Mouse (Mus musculus) MEL (cell line): ENCODE measurements around the gene BC048679.

Source experiments
- EP300 ChIP-seq, 2 experiments: IDR thresholded peaks; 2 replicates each; pipeline ENCODE4 v1.6.1; 2011; ENCODE audit warnings: improper control_type of control experiment in 2 of 2, low read length in 2 of 2, low read depth in 1 of 2, mild to moderate bottlenecking in 1 of 2
- MAFK ChIP-seq: IDR thresholded peaks from 2 replicates; pipeline ENCODE4 v1.6.1; 2011; ENCODE audit warnings: low read depth, mild to moderate bottlenecking, low read length, improper control_type of control experiment, borderline replicate concordance
- POLR2A ChIP-seq, 2 experiments: IDR thresholded peaks; 2 replicates each; pipeline ENCODE4 v1.6.1; 2011 to 2012; ENCODE audit warnings: low read length in 2 of 2, mild to moderate bottlenecking in 2 of 2, control low read depth in 1 of 2, improper control_type of control experiment in 1 of 2, low read depth in 1 of 2, moderate library complexity in 1 of 2; ENCODE audit not compliant: control insufficient read depth in 1 of 2, insufficient read depth in 1 of 2, poor library complexity in 1 of 2

DNA sequence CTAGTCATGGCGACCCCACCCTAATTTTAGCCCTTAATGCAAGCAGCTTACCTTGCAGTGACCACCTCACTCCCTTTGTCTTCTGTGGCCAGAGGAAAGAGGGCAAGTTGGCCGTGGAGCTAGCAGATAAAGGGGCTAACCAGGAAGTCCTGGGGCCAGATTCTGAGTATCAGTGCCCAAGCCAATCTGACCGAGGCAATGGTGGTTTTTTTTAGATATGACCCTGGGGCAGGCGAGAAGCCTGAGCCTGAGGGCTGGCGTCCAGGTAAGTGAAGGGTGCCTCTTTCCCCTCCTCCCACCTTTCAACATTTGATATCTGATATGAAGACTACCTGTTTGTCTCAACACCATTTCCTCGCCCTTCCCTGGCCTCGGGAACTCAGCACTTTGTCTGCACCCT is at the start of gene BC048679:
- no peak for TF ChIP-seq MAFK
- TF ChIP-seq EP300 (IDR thresholded peaks at IDR 0.05; ENCODE audit: low read depth in 1 of 2, low read length in 2 of 2): no peak
- TF ChIP-seq POLR2A (IDR thresholded peaks at IDR 0.05; ENCODE audit: control insufficient read depth in 1 of 2, insufficient read depth in 1 of 2, low read depth in 1 of 2, low read length in 2 of 2, poor library complexity in 1 of 2): no peak
